Mouse (Mus musculus) bone marrow, adult 2 months (tissue): Measurements from ENCODE around the gene Chst3. TPM values are rescaled to one million over a fixed set of nuclear protein-coding genes. Genes with fewer than 3 reads are reported as not detected.

Experiments
- H3K27ac ChIP-seq: fragments of 200-500 bp; 2 replicates; pipeline ENCODE4 v1.5.1; 2012; ENCODE audit warnings: low read depth, mild to moderate bottlenecking, control low read depth, inconsistent platforms, low read length; ENCODE audit not compliant: control insufficient read depth, poor library complexity, insufficient read depth
- H3K4me1 ChIP-seq: fragments of 200-500 bp; 2 replicates; pipeline ENCODE4 v1.6.1; 2011; ENCODE audit warnings: low read length; ENCODE audit not compliant: control insufficient read depth, insufficient read depth
- H3K4me3 ChIP-seq: fragments of 200-500 bp; replicated peaks from 2 replicates; pipeline ENCODE3; 2011; ENCODE audit warnings: mild to moderate bottlenecking, low read depth, low read length, control low read depth; ENCODE audit not compliant: control insufficient read depth
- CTCF ChIP-seq: fragments of 200-500 bp; IDR thresholded peaks from 2 replicates; pipeline ENCODE4 v1.5.1; 2011; ENCODE audit warnings: low read length, control low read depth; ENCODE audit not compliant: control insufficient read depth, insufficient read depth
- POLR2A ChIP-seq: fragments of 200-500 bp; IDR thresholded peaks from 2 replicates; pipeline ENCODE4 v1.6.1; 2011; ENCODE audit warnings: low read depth, mild to moderate bottlenecking, control low read depth, low read length, borderline replicate concordance; ENCODE audit not compliant: control insufficient read depth
- WGBS: fragments of 180-500 bp; shearing (Covaris S2); methylation state at CpG from one replicate; pipeline ENCODE4 v1.1.7; 2018; 5-methylcytosine and 5-hydroxymethylcytosine counted together
- polyA plus RNA-seq: library from polyadenylated mRNA; stranded (reverse); fragments of >200 nt; gene quantifications from 2 replicates; pipeline ENCODE4 v1.2.4, GENCODE M21; 2011; ENCODE audit warnings: low replicate concordance; ENCODE audit not compliant: missing spikeins, insufficient read depth, insufficient read length

Gene Chst3
- polyA plus RNA-seq, 1 experiment = 16.5 TPM

DNA sequence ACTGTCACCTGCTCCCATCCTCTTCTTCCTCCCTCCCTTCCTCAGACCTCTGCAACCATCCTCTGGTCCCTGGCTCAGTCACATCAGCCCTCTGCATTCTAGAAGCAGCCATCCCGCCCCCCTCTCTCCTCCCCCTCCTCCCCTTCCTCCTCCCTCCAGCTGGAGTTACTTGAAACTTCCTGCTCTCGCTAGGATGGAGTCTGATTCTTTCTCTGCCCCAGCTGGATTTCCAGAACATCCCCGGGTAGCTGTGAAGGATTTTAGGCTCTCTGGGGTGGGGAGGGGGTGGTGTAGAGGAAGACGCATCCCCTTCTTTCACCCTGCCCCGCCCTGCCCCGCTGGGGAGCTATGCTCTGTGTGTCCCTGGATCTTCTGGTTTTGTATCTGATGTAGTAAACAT lies 85.6 kb downstream of the Chst3 start:
- 64% methylated on average over 6 of the region's 6 CpGs for WGBS
- TF ChIP-seq CTCF (no peak), POLR2A (no peak)

More for the DNA sequence above, 85.6 kb downstream of the Chst3 start:
- Histone ChIP-seq H3K4me3 (no peak overlapping the region), H3K4me1 (0 out of 2 replicates have a peak, but pooled peaks cover under 1% of the 10 kb centered on the region), H3K27ac (no peak overlapping the region)

Other genes starting within 250 kb of the Chst3 start
- gene Ascc1, start 216.5 kb downstream of the Chst3 start, polyA plus RNA-seq = 15.8 and 18.6 TPM in 2 replicates
- gene Anapc16, start 216.1 kb downstream of the Chst3 start, polyA plus RNA-seq = 25.2 and 32.9 TPM in 2 replicates
- 0.95 and 1.2 TPM in 2 replicates for gene Spock2, start 113.0 kb downstream of the Chst3 start, polyA plus RNA-seq
- 271 and 453 TPM in 2 replicates for gene Psap, start 58.4 kb upstream of the Chst3 start, polyA plus RNA-seq
- 39.7 and 97.9 TPM in 2 replicates for gene Vsir, start 127.6 kb upstream of the Chst3 start, polyA plus RNA-seq
- gene Gm17455, start 180.5 kb upstream of the Chst3 start, polyA plus RNA-seq = 1.9 and 6.0 TPM in 2 replicates